Mouse (Mus musculus): ENCODE measurements at regions not wholly inside any gene's neighbourhood (a gene's known extent, or its start where the extent isn't known, plus 50 kb on each side); places are given as distances from the start of the nearest gene placed in this dataset.

DNA sequence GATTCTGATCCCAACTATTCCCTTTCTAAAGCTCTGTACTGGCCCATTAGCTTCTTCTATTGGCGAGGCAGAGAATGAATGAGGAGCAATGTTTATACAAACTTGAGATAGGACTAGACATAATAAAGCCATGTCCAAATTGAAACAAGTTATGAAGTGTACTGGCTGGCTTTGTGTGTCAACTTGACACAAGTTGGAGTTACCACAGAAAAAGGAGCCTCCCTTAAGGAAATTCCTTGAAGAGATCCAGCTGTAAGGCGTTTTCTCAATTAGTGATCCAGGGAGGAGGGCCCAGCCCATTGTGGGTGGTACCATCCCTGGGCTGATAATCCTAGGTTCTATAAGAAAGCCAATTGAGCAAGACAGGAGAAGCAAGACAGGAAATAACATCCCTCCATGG, 135.9 kb upstream of the Cr2 start:
- DNase-seq (ENCODE audit: low read depth, low spot score), result no peak

DNA sequence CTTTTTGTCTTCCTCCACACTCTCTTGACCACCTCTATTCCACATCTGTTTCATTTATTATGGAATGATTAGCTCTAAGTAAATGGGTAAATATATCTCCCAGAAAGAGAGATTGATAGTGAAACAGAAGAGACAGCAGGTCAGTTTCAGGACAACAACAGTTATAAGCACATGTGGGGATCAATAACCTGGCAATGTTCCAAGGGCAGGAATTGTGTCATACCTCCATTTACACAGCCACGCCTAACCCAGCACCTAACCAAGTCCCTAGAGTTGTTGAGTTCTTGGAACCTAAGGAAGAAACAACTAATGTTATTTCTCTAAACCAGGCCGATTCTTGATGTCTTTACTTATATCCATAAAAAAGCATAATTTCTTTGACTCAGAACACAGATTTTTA, 108.6 kb upstream of the Cr2 start:
- no peak for DNase-seq (ENCODE audit: low read depth, low spot score)

DNA sequence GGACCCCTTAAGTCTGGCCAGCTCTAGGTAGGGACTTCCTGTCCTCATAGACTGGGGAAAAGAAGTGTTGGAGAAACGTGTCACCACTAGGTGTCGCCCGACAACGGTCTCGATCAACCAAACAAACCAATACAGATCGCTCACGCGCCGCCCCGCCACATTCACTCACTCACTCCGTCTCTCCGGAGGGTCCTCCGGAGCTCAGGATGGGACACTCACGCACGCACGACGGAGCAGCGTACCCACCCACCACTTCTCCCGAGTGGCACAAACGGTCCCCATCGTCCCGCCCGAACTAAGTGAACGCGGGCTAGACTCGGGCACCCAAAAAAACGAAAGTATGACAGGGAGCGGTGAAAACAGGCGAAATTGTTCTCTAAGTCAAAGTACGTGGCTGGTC, 65.0 kb upstream of the Cr2 start:
- DNase-seq (ENCODE audit: low read depth, low spot score), result peak; percentile 100

DNA sequence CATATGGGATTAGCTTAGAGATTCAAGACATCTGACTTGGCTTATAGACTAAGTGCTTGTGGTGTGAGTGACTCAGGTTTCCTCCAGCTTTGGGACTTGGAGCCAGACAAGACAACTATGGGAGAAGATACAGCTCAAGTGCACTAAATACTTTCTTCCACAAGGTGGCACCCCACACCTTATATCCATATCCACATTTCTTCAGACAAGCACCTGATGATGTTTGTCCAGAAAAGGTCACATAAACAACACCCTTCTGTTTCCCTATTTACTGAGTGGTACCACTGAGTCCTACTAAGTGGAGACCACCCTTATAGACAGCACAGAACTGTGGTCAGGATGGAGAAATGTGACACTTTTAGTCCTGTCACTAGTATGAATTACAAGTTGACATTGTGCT, 56.1 kb upstream of the Cr2 start:
- DNase-seq (ENCODE audit: low read depth, low spot score), result peak; percentile 24

DNA sequence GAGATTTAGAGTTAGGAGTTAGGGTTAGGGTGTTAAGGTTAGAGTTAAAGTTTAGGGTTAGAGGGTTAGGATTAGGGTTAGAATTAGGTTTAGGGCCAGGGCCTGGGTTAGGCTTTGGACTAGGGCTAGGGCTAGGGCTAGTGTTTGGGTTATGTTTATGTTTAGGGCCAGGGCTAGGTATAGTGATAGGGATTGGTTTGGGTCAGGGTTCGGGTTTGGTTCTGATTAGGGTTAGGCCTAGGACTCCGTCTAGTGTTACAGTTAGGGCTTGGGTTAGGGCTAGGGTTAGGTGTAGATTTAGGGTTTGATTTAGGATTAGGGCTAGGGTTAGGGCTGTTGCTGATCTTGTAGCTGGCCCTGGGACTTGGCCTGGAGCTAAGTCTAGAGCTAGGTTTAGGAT, 50.5 kb upstream of the Cr2 start:
- DNase-seq (ENCODE audit: low read depth, low spot score), result no peak
